Mouse (Mus musculus): Measurements from ENCODE around the gene Bub3.

Bub3 gene

GRCm38 (mm10) chr7:131559986-131560696 is at the start of gene Bub3:
Gene Bub3 (plus strand): TSS chr7:131560222.
- DNase-seq (ENCODE audit: low read depth in 1 of 2, low spot score in 2 of 2) = peak; percentile 73 to 79

- DNase-seq (ENCODE audit: low read depth in 1 of 2, low spot score in 2 of 2) = no peak
Measured at GRCm38 (mm10) chr7:131539979-131540378, 20.0 kb upstream of the Bub3 start.

- no peak for DNase-seq (ENCODE audit: low read depth in 1 of 2, low spot score in 2 of 2)
Measured at GRCm38 (mm10) chr7:131541184-131542114, 18.6 kb upstream of the Bub3 start.

DNA sequence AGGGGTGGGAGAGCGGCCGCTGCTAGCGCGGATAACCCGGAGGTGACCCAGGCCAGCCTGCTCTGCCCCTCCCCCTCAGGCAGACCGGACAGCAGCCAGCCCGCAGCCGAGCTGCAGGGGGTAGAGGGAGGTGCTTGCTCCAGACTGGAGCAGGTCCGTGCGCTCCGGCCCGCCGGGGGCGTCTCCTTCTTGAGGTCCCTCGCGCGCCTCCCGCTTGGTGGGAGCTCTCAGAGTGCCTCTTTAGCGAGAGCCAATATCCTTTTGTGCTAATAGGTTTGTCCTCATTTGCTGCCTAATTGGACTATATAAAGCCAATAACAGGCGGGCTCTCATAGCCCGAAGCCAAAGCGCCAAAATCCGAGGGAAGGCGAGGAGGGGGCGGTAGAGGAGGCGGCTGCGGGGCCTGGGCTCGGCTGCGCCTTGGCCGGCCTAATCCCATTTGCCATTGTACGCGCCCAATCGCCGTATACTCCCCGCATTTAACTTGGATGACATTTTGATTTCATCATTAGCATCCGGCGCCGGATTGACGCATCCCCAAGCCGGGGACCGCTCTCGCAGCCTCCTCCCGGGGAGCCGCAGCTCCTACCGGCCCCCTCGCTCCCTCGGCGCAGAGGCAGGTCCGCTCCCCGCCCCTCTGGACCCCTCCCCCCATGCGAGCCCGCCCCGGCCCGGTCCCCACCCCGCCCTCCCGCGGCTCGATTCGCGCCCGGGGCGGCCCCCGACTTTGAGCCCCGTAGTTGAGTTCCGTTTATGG is 17.7 kb upstream of the Bub3 start, which contains the start of gene Hmx3:
Gene Hmx3 (plus strand): TSS at position 753 of the 757 bp plus-strand sequence.
- no peak for DNase-seq (ENCODE audit: low read depth in 1 of 2, low spot score in 2 of 2)

- DNase-seq (ENCODE audit: low read depth in 1 of 2, low spot score in 2 of 2) = no peak
Measured at GRCm38 (mm10) chr7:131542872-131543622, 17.0 kb upstream of the Bub3 start.

DNA sequence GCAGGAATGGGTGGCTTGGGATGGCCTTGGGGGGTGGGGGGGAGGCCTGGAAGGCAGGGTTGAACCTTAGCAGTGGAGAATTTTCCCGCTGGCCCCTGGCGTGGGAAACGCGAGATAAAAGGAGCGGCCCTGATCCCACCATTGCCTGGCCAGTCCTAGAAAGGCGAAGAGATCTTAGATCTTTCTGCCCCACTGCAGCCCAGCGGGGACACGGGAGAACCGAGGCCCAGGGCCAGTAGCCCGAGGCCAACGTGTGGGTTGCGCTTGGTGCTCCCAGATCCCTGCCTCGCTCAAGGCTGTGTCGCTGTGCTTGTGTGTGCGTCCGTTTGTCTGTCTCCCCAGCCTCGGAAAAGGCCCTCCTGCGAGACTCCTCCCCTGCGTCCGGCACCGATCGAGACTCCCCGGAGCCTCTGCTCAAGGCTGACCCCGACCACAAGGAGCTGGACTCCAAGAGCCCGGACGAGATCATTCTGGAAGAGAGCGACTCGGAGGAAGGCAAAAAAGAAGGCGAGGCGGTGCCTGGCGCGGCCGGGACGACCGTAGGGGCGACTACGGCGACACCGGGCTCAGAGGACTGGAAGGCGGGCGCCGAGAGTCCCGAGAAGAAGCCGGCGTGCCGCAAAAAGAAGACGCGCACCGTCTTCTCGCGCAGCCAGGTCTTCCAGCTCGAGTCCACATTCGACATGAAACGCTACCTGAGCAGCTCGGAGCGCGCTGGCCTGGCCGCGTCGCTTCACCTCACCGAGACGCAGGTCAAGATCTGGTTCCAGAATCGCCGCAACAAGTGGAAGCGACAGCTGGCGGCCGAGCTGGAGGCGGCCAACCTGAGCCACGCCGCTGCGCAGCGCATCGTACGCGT is 16.2 kb upstream of the Bub3 start:
- no peak for DNase-seq (ENCODE audit: low read depth in 1 of 2, low spot score in 2 of 2)

GRCm38 (mm10) chr7:131544871-131545270 is 15.2 kb upstream of the Bub3 start:
- DNase-seq (ENCODE audit: low read depth in 1 of 2, low spot score in 2 of 2) = no peak

GRCm38 (mm10) chr7:131545701-131546385 is 14.2 kb upstream of the Bub3 start:
- no peak for DNase-seq (ENCODE audit: low read depth in 1 of 2, low spot score in 2 of 2)

- no peak for DNase-seq (ENCODE audit: low read depth in 1 of 2, low spot score in 2 of 2)
Measured at GRCm38 (mm10) chr7:131546423-131546822, 13.6 kb upstream of the Bub3 start.

- no peak for DNase-seq (ENCODE audit: low read depth in 1 of 2, low spot score in 2 of 2)
Measured at GRCm38 (mm10) chr7:131547481-131547880, 12.5 kb upstream of the Bub3 start.

- DNase-seq (ENCODE audit: low read depth in 1 of 2, low spot score in 2 of 2) = no peak
Measured at GRCm38 (mm10) chr7:131548473-131548872, 11.5 kb upstream of the Bub3 start, which contains the start of gene Hmx2. Gene Hmx2 (plus strand): TSS chr7:131548773.

GRCm38 (mm10) chr7:131551471-131551870 is 8.6 kb upstream of the Bub3 start:
- DNase-seq (ENCODE audit: low read depth in 1 of 2, low spot score in 2 of 2) = no peak

DNA sequence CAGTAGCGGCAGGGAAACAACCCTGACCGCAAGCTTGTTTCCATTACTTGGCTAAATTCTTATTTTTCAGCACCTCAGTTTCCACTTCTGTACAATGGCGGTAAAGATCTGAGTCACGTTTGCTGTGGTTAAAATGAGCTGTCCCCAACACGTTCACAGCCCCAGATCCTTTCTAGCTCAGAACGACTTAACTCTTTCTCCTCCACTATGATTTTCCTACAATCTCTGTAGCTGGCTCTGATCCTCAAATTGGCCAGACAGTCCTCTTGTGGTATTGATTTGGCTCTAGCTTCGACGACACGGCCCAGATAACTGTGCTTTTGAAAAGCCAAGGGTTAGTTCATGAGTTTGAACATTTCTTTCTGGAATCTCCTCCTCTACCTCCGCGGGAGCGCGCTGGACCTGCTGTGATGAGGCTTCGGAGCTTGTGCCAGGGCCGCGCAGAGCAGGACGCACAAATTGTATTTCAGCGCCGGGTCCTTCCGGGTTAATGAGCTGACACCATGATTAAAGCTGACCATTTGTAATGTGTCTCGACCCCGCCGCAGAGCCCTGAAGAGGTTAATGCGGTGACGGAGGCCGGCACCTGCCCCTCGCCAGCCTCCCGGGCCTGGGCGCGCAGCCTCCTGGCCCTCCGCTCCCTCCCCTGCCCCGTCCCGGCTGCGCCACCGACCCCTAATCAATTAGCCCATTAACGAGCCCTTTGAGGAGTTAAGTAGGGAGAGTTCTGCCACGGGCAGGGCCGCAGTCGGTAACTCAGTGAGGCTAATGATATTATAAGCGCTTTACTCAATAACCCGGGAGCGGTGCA is 7.9 kb upstream of the Bub3 start:
- no peak for DNase-seq (ENCODE audit: low read depth in 1 of 2, low spot score in 2 of 2)

DNA sequence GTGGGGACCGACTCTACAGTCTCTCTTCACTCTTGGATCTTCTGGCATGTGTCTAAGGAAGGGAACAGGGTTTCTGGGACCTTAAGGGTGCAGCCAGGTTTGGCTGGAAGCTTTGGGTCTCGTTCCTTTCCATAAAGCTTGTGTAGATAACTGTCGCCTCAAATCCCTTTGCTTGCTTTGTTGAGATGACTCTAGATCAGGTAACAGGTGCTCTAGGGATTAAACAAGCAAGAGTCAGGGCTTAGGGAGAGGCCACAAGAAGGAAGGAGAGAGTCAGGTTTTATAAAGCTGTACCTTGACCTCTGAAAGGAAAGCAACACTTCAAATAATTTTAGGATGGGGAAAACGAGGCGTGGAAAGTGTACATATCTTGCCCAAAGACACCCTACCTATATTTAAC is 7.2 kb upstream of the Bub3 start:
- no peak for DNase-seq (ENCODE audit: low read depth in 1 of 2, low spot score in 2 of 2)

- DNase-seq (ENCODE audit: low read depth in 1 of 2, low spot score in 2 of 2) = no peak
Measured at GRCm38 (mm10) chr7:131553771-131554175, 6.2 kb upstream of the Bub3 start.

DNA sequence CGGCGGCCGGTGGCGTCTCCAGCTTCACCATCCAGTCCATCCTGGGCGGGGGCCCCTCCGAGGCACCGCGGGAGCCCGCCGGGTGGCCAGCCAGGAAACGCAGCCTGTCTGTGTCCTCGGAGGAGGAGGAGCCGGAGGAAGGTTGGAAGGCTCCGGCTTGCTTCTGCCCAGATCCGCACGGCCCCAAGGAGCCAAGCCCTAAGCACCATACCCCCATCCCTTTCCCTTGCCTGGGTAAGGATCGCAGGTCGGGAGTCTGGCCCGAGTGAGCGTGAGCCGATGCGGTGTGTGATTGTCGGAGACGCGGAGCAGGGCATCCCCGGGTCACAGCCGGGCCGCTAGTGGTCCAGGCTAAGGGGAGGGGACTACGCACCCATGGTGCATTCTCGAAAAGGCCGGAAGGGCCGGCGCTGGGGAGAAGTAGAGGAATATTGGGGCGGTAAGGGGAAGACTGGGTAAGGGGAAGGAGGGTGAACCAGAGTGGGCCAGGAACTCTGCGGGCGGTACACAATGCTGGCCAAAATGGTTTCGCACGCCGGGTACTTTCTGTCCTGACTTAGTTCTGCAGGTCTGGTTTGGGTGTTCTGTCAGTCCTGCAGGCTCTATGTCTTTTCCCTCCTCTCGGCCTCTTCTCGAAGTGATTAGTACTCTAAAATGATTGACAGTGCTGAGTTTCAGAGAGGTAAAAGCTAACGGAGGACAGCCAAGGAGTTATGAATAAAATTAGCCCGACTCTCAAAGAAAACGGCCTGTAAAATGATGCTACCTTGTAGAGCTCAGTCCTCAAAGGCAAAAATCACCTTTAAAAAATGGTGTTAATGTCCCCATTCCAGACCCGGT is 5.5 kb upstream of the Bub3 start:
- DNase-seq (ENCODE audit: low read depth in 1 of 2, low spot score in 2 of 2) = no peak

DNA sequence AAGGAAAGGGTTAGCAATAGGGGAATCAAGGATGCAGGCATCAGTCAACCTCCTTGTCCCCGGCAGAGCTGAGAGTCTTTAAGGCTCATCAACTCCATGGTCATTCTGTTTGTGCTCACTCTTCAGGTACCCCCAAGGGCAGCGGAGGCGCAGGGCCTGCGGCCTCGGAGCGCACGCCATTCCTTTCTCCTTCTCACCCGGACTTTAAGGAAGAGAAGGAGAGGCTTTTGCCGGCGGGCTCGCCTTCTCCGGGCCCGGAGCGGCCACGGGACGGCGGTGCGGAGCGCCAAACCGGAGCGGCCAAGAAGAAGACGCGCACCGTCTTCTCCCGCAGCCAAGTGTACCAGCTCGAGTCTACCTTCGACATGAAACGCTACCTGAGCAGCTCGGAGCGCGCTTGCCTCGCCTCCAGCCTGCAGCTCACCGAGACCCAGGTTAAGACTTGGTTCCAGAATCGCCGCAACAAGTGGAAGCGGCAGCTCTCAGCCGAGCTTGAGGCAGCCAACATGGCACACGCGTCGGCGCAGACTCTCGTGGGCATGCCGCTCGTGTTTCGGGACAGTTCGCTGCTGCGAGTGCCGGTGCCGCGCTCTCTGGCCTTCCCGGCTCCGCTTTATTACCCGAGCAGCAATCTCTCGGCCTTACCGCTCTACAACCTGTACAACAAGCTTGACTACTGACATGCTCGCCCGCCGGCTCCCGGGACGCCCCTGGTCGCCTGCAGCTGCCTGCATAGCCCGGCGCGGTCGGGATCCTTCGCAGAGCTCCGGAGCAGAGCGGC is 4.5 kb upstream of the Bub3 start:
- no peak for DNase-seq (ENCODE audit: low read depth in 1 of 2, low spot score in 2 of 2)
